Mouse (Mus musculus) embryonic facial prominence, embryonic 11.5 days (tissue): ENCODE results near the gene Zp2. TPM values are rescaled to one million over a fixed set of nuclear protein-coding genes. Genes with fewer than 3 reads are reported as not detected.

ENCODE experiments used
- ATAC-seq: fragments of 200-750 bp; cut with Nextera tagmentation; replicated peaks from 2 replicates; pipeline ENCODE4 v1.8.0; 2017; ENCODE audit warnings: low read depth; ENCODE audit not compliant: insufficient number of reproducible peaks, low FRiP score, low TSS enrichment
- DNase-seq: peaks from one replicate; pipeline ENCODE4 v3.0.0-alpha.2; 2015; ENCODE audit warnings: low spot score
- H3K27ac ChIP-seq: fragments of 300-500 bp; sonication (generic); replicated peaks from 2 replicates; pipeline ENCODE4 v1.5.1; 2014; ENCODE audit warnings: mild to moderate bottlenecking, low read depth, low read length, control low read depth
- H3K27me3 ChIP-seq: fragments of 300-500 bp; sonication (generic); 2 replicates; pipeline ENCODE4 v1.6.1; 2014; ENCODE audit warnings: mild to moderate bottlenecking, low read length, moderate library complexity, mixed read lengths; ENCODE audit not compliant: control insufficient read depth, insufficient read depth
- H3K36me3 ChIP-seq: fragments of 300-500 bp; sonication (generic); replicated peaks from 2 replicates; pipeline ENCODE4 v1.6.1; 2014; ENCODE audit warnings: low read depth, mild to moderate bottlenecking, low read length, moderate library complexity, mixed read lengths; ENCODE audit not compliant: control insufficient read depth, insufficient read depth
- H3K4me1 ChIP-seq: fragments of 300-500 bp; sonication (generic); 2 replicates; pipeline ENCODE4 v1.6.1; 2014; ENCODE audit warnings: low read length, mixed read lengths; ENCODE audit not compliant: control insufficient read depth, insufficient read depth
- H3K4me2 ChIP-seq: fragments of 300-500 bp; sonication (generic); 2 replicates; pipeline ENCODE4 v1.6.1; 2014; ENCODE audit warnings: low read depth, mild to moderate bottlenecking, control low read depth, low read length, moderate library complexity
- H3K4me3 ChIP-seq: fragments of 300-500 bp; sonication (generic); 2 replicates; pipeline ENCODE4 v1.5.1; 2014; ENCODE audit warnings: low read depth, low read length, control low read depth
- H3K9ac ChIP-seq: fragments of 300-500 bp; sonication (generic); replicated peaks from 2 replicates; pipeline ENCODE4 v1.6.1; 2014; ENCODE audit warnings: mild to moderate bottlenecking, control low read depth, low read length
- H3K9me3 ChIP-seq: fragments of 300-500 bp; sonication (generic); replicated peaks from 2 replicates; pipeline ENCODE4 v1.6.1; 2016; ENCODE audit warnings: mild to moderate bottlenecking, low read length, inconsistent platforms, mixed read lengths; ENCODE audit not compliant: control insufficient read depth
- WGBS: fragments of 180-500 bp; shearing (Covaris S2); extraction: QIAGEN DNeasy Blood & Tissue Kit; methylation state at CpG from one replicate; pipeline ENCODE4 v1.1.7; 2014; 5-methylcytosine and 5-hydroxymethylcytosine counted together
- polyA plus RNA-seq: library from polyadenylated mRNA; unstranded; fragments of >200 nt; fragmentation: Nextera tagmentation; extraction: Ambion mirVana; gene quantifications from 2 replicates; pipeline ENCODE4 v1.2.1, GENCODE M21; 2014

Gene Zp2
- polyA plus RNA-seq, 1 experiment from 2014 or later: not detected

DNA sequence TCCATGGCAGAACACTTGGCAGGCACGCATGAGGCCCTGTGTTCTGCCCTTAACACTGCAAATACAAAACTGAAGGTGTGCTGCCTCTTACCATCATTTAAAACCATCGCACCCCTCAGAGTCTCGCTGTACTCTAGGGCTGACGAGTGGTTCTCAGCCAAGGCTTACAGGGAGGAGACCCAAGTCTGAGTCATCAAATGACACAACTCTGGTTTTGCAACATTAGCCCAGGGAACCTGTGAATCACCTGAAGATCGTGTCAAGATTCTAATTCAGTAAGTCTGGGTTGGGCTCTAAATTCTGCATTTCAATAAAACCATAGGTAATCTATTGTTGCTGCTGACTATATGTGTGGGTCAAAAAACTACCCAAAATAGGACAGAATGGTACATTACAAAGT, 35.5 kb upstream of the Zp2 start:
- Histone ChIP-seq H3K4me3 (no peak overlapping the region), H3K4me2 (no peak overlapping the region), H3K9me3 (no peaks in the 10 kb centered on the region), H3K27me3 (no peaks in the 10 kb centered on the region), H3K9ac (no peak overlapping the region), H3K4me1 (no peaks in the 10 kb centered on the region), H3K27ac (no peak overlapping the region), H3K36me3 (no peaks in the 10 kb centered on the region)
- DNase-seq (no peak), ATAC-seq (no peak)
- WGBS: 85% methylated on average over 5 of the region's 5 CpGs

DNA sequence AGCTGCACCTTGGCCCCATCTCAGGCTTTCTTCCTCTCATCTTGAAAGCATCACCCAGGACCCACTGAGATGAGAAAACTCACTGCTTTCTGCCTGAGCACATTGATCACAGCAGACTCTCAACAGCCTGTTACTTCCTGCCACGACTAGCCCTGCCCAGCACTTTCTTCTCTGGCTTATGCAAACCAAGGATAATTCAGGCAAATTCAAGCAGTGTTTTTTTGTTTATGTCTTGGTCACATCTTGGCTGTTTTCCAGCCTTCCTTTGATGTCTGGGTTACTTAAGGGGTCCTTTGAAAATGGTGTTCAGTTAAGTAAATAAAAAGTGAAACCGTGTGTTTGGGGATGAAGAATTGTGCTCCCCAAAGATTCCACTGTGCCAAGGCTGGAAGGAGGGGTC, 33.8 kb upstream of the Zp2 start:
- H3K4me2 ChIP-seq: no peak overlapping the region
- H3K9me3 ChIP-seq: no peaks in the 10 kb centered on the region
- no peak overlapping the region for H3K4me3 ChIP-seq
- H3K4me1 ChIP-seq: no peaks in the 10 kb centered on the region
- DNase-seq (no peak), ATAC-seq (no peak)
- 32% methylated on average over 2 of the region's 2 CpGs for WGBS
- no peaks in the 10 kb centered on the region for H3K36me3 ChIP-seq
- no peaks in the 10 kb centered on the region for H3K27me3 ChIP-seq
- H3K9ac ChIP-seq: no peak overlapping the region
- H3K27ac ChIP-seq: no peak overlapping the region

- 83% methylated on average over 3 of the region's 3 CpGs for WGBS
- H3K36me3 ChIP-seq: no peaks in the 10 kb centered on the region
- DNase-seq: no peak
- no peaks in the 10 kb centered on the region for H3K27me3 ChIP-seq
- H3K9me3 ChIP-seq: no peaks in the 10 kb centered on the region
- H3K9ac ChIP-seq: no peak overlapping the region
- no peak overlapping the region for H3K4me3 ChIP-seq
- no peak overlapping the region for H3K4me2 ChIP-seq
- H3K4me1 ChIP-seq: no peaks in the 10 kb centered on the region
- ATAC-seq: no peak
- H3K27ac ChIP-seq: no peak overlapping the region
Observed at GRCm38 (mm10) chr7:120177611-120178010, 32.5 kb upstream of the Zp2 start.

DNA sequence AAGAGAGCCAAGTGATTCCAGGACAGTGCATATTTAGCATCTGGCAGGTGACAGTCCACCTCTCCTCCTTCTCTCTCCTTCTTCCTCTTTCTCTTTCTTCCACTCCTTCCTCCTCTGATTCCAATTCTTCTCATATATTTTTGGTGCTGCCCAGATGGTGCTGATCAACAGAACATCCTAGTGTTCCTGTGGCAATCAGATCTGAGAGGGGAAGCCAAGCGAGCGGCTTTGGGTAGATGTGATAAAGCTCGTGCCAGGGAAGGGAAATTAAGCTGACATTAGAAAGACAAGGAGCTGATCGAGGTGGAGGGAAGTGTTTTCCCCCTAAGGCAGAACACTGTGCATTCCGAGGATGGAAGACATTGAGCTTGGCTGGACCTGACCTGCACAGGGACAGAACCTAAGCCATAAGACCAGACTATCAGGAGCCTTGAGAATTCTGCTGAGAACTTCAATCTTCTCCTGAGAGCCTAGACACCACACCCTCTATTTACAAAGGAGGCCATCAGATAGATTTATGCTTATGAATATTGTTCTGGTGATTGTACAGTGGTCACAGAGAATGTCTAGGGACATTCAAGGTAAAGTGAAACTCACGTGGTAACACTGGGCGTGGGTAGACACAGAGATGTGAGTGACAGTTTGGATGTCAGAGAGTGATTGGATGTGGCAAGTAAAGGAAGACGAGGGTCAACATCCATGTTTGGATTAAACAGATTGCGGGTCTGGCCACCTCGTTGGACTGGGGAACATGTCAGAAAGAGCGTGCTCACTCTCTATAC, 29.8 kb upstream of the Zp2 start:
- H3K36me3 ChIP-seq: no peaks in the 10 kb centered on the region
- no peaks in the 10 kb centered on the region for H3K9me3 ChIP-seq
- no peak for ATAC-seq
- no peaks in the 10 kb centered on the region for H3K27me3 ChIP-seq
- no peak overlapping the region for H3K27ac ChIP-seq
- WGBS: 77% methylated on average over 11 of the region's 11 CpGs
- H3K4me3 ChIP-seq: no peak overlapping the region
- H3K4me2 ChIP-seq: no peak overlapping the region
- no peak for DNase-seq
- no peak overlapping the region for H3K9ac ChIP-seq
- no peaks in the 10 kb centered on the region for H3K4me1 ChIP-seq

- DNase-seq: no peak
- WGBS: 90% methylated on average over 10 of the region's 10 CpGs
- Histone ChIP-seq H3K4me1 (no peaks in the 10 kb centered on the region), H3K9ac (no peak within 1 kb of the TSS), H3K9me3 (no peaks in the 10 kb centered on the region), H3K27me3 (no peaks in the 10 kb centered on the region), H3K4me2 (no peak within 1 kb of the TSS), H3K27ac (no peak within 1 kb of the TSS), H3K4me3 (no peak within 1 kb of the TSS), H3K36me3 (no peaks in the 10 kb centered on the region)
- no peak for ATAC-seq
Observed at GRCm38 (mm10) chr7:120173603-120174244, 28.6 kb upstream of the Zp2 start, which contains the start of gene Anks4b. TSS of gene Anks4b (plus strand) at chr7:120173858.

DNA sequence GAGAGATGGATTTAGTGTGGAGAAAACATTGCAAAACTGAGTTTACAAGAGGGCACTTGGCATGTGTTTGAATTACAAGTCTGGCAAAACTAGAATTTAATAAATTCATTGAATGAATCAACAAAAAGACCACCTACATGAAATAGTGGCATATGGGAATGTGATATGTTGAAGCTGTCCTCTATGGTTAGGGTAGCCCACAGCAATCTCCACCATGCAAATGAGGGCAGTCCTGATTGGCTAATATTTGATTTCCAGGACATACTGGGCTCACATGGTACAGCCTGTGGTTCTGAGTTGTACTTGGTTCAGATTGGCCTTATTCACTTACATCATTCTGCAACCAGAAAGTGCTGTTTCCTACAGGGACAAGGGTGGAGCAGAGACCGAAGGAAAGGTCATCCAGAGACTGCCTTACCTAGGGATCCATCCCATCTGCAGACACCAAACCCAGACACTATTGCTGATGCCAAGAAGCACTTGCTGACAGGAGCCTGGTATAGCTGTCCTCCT, 27.2 kb upstream of the Zp2 start:
- Histone ChIP-seq H3K9me3 (no peaks in the 10 kb centered on the region), H3K27ac (no peak overlapping the region), H3K4me2 (no peak overlapping the region), H3K9ac (no peak overlapping the region), H3K4me3 (no peak overlapping the region), H3K27me3 (no peaks in the 10 kb centered on the region), H3K4me1 (no peaks in the 10 kb centered on the region), H3K36me3 (no peaks in the 10 kb centered on the region)
- no peak for DNase-seq
- ATAC-seq: no peak
- WGBS: 78% methylated on average over 1 of the region's 1 CpGs

- no peak overlapping the region for H3K27ac ChIP-seq
- H3K4me2 ChIP-seq: no peak overlapping the region
- ATAC-seq (no peak), DNase-seq (no peak)
- no peaks in the 10 kb centered on the region for H3K27me3 ChIP-seq
- no peaks in the 10 kb centered on the region for H3K9me3 ChIP-seq
- H3K9ac ChIP-seq: no peak overlapping the region
- H3K4me3 ChIP-seq: no peak overlapping the region
- H3K4me1 ChIP-seq: no peaks in the 10 kb centered on the region
- no peaks in the 10 kb centered on the region for H3K36me3 ChIP-seq
- WGBS: 81% methylated on average over 11 of the region's 11 CpGs
Observed at GRCm38 (mm10) chr7:120163581-120164251, 18.6 kb upstream of the Zp2 start.
